Mouse (Mus musculus) central nervous system, embryonic 11.5 days (tissue): ENCODE results near the gene Olfr139. TPM values are rescaled to one million over a fixed set of nuclear protein-coding genes. Genes with fewer than 3 reads are reported as not detected.

Experiments used
- polyA plus RNA-seq: library from polyadenylated mRNA; depleted of rRNA; stranded (reverse); fragments of >200 nt; gene quantifications from 2 replicates; pipeline ENCODE4 v1.2.3, GENCODE M21; 2012; rRNA removed

The Olfr139 gene
- polyA plus RNA-seq: not detected in 2 replicates

DNA sequence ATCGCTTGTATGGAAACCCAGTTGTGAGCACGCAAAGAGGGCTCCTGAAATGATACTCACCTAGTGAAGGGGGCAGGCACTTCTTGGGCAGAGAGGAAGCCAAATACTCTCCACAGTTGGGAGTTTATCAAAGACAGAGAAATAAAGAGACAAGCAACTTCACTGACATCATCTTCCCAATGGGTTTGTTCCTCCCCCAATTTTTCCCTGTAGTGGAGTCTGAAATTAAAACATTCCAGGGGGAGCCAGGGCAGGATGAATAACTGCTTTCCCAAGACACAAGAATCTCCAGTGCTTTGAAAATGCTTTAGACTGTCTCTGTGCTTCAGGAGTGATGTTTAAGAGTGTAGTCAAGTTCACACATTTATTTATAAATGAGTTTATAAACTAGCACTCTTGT lies at the start of gene Olfr139, which contains the start of gene Olfr399:
TSS of gene Olfr139 (minus strand) at position 101 of the 400 bp plus-strand sequence.
TSS of gene Olfr399 (minus strand) at position 165 of the 400 bp plus-strand sequence.

DNA sequence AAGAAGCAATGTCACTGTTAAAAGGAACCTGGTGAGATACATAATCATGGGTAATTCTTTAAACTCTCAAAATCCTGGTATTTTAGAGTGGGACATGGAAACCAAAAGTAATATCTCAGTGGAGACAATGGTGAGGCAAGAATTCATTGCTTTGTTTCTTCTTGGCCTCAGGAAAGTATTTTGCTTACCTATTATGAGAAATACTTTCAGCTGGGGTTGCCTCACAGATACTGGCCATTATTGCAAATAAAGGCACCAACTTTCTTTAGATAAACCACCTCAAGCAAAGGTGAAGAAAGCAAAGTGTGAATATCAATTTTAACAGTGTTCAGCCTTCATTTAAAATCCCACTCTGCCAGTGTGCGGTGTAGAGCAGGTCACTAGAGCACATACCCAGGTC lies 13.3 kb upstream of the Olfr139 start, which contains the start of gene Zfp616:
TSS of gene Zfp616 (plus strand) at position 301 of the 400 bp plus-strand sequence.

Other genes with a start within 250 kb of the Olfr139 start
- gene Olfr392, start 239.5 kb downstream of the Olfr139 start, polyA plus RNA-seq: not detected in 2 replicates
- gene Olfr393, start 205.1 kb downstream of the Olfr139 start, polyA plus RNA-seq: not detected in 2 replicates
- not detected in 2 replicates for gene Olfr394, start 165.8 kb downstream of the Olfr139 start, polyA plus RNA-seq
- gene Olfr395, start 147.3 kb downstream of the Olfr139 start, polyA plus RNA-seq: not detected in 2 replicates
- not detected in 2 replicates for gene Olfr23, start 119.9 kb downstream of the Olfr139 start, polyA plus RNA-seq
- not detected in 2 replicates for gene Olfr397, start 95.7 kb downstream of the Olfr139 start, polyA plus RNA-seq
- not detected in 2 replicates for gene Olfr398, start 66.1 kb downstream of the Olfr139 start, polyA plus RNA-seq
- not detected in 2 replicates for gene Olfr399, start 64 bp upstream of the Olfr139 start, polyA plus RNA-seq
- not detected in 2 replicates for gene Zfp616, start 13.4 kb upstream of the Olfr139 start, polyA plus RNA-seq
- gene Olfr401, start 57.2 kb upstream of the Olfr139 start, polyA plus RNA-seq: not detected in 2 replicates
- gene Olfr402, start 97.0 kb upstream of the Olfr139 start, polyA plus RNA-seq: not detected in 2 replicates
- gene Olfr403, start 129.7 kb upstream of the Olfr139 start, polyA plus RNA-seq: not detected in 2 replicates
- gene Olfr43, start 154.8 kb upstream of the Olfr139 start, polyA plus RNA-seq: not detected in 2 replicates
- not detected in 2 replicates for gene Olfr406, start 203.3 kb upstream of the Olfr139 start, polyA plus RNA-seq
- not detected in 2 replicates for gene Olfr59, start 227.2 kb upstream of the Olfr139 start, polyA plus RNA-seq